Mouse (Mus musculus) brain, embryonic 14.5 days (tissue): ENCODE results near the gene Btaf1. TPM values are rescaled to one million over a fixed set of nuclear protein-coding genes. Genes with fewer than 3 reads are reported as not detected.
A peak's percentile ranks its signal among the peaks of the same experiment; 100 is the strongest.

Experiments
- DNase-seq: peaks from one replicate; pipeline ENCODE4 v3.0.0-alpha.2; 2011; ENCODE audit warnings: low read depth
- CTCF ChIP-seq: fragments of 200-500 bp; IDR thresholded peaks from 2 replicates; pipeline ENCODE4 v1.5.1; 2012; ENCODE audit warnings: inconsistent platforms, mild to moderate bottlenecking, moderate library complexity, borderline replicate concordance; ENCODE audit not compliant: insufficient read depth, insufficient read length; ENCODE audit errors: extremely low read depth
- POLR2A ChIP-seq: fragments of 200-500 bp; IDR thresholded peaks from 2 replicates; pipeline ENCODE4 v1.6.1; 2012; ENCODE audit warnings: mild to moderate bottlenecking, inconsistent platforms, borderline replicate concordance; ENCODE audit not compliant: poor library complexity, insufficient read depth, insufficient read length, severe bottlenecking; ENCODE audit errors: extremely low read depth
- polyA plus RNA-seq: library from polyadenylated mRNA; depleted of rRNA; stranded (reverse); fragments of >200 nt; gene quantifications from 2 replicates; pipeline ENCODE4 v1.2.3, GENCODE M21; 2012; rRNA removed

Btaf1 gene
- polyA plus RNA-seq, 1 experiment, result 15.6 TPM

DNA sequence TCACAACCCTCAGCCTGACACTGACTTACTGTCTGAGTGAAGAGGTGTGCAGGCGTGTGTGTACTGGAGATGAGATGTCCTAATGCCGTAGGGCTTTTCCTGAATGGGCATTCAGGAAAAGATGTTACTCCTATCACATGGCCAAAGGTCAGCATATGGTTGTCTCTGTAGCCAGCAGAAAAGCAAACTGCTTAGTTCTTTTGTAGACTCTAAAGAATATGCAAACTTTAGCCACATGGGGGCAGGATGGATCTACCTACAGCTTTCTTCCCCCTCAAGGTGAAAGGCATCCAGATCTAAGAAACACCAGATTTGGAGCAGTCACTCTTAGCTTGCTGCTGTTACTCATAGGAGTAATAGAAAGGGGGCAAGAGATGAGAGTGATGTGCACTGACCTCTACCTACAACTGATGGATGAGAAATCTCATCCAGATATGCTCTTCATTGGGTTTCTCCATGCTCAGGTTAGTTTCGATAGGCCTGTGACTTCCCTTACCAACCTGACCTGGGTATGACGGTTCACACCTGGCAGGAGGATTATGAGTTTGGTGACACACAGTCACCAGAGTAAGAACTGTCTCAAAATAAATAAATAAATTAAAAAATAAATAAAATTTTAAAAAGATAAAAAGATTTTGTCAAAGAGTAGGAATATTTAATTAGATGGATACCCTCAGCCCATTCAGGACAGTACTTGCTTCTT lies 124.9 kb downstream of the Btaf1 start:
- DNase-seq, result peak; percentile 78
- peak; percentile 58; the same call in 1 of the 2 replicates for TF ChIP-seq CTCF
- TF ChIP-seq POLR2A, result no peak

GRCm38 (mm10) chr19:37055976-37056556 lies 130.2 kb downstream of the Btaf1 start:
- DNase-seq, result no peak
- no peak for TF ChIP-seq CTCF
- TF ChIP-seq POLR2A, result no peak

- no peak for DNase-seq
Measured at GRCm38 (mm10) chr19:37057161-37057905, 131.5 kb downstream of the Btaf1 start.

DNA sequence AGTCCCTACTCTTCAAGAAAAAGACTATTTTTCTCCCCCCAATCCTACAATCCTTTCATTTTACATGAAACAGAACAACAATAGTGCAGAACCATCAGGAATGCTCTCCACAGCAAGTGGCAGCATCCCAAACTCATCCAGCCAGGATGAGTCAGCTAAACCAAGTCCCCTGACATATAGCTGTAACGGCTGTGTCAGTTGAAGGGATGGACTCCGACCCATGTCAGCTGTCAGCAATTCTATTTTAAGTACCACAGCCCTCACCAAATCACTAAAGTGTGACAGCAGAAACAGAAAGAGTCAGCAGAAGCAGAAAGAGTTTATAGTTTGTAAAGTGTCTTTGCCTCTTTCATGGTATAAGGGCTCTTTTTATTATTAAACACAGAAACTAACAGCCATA lies 133.7 kb downstream of the Btaf1 start:
- no peak for DNase-seq
- no peak for TF ChIP-seq CTCF
- no peak for TF ChIP-seq POLR2A

More at GRCm38 (mm10) chr19:37057161-37057905, 131.5 kb downstream of the Btaf1 start:
- no peak for TF ChIP-seq CTCF
- TF ChIP-seq POLR2A, result no peak

DNA sequence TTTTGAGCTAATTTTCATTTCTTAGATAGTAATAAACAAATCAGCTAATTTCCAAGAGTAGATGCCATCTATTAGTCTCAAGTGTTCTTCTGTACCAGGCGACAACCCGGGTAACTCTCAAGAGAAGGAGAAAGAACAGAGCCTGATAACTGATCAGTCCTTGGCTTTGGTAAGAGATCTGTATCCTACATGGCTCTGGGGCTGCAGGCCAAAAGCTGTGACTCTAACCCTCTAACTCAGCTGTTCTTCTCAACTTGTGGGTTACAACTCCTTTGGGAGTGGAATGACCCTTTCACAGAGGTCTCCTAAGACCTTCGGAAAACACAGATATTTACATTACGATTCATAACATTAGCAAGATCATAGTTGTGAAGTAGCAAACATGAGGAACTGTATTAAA lies 134.2 kb downstream of the Btaf1 start:
- no peak for DNase-seq
- TF ChIP-seq POLR2A (no peak), CTCF (no peak)

Other genes starting within 250 kb of the Btaf1 start
- gene Ppp1r3c, start 189.4 kb upstream of the Btaf1 start, polyA plus RNA-seq, result 4.2 and 8.7 TPM in 2 replicates
- 88.6 and 119 TPM in 2 replicates for gene Tnks2, start 91.8 kb upstream of the Btaf1 start, polyA plus RNA-seq
- gene Fgfbp3, start 6.5 kb upstream of the Btaf1 start, polyA plus RNA-seq, result 55.0 and 65.0 TPM in 2 replicates